Mouse (Mus musculus) adrenal gland, adult 8-10 months (tissue): ENCODE results near the gene Lce1f. TPM values are rescaled to one million over a fixed set of nuclear protein-coding genes. Genes with fewer than 3 reads are reported as not detected.
"Not testable (repeated sequence)": the region's sequence is repeated elsewhere in the genome, so short reads cannot be mapped to it uniquely, and the experiment has no call there.

Experiments
- DNase-seq: peaks from one replicate; pipeline ENCODE4 v3.0.0; 2022
- total RNA-seq, 4 experiments: library from RNA; stranded (reverse); gene quantifications; 2 replicates each; pipeline ENCODE4 v1.2.4; 2022

Gene Lce1f
- total RNA-seq = not detected

DNA sequence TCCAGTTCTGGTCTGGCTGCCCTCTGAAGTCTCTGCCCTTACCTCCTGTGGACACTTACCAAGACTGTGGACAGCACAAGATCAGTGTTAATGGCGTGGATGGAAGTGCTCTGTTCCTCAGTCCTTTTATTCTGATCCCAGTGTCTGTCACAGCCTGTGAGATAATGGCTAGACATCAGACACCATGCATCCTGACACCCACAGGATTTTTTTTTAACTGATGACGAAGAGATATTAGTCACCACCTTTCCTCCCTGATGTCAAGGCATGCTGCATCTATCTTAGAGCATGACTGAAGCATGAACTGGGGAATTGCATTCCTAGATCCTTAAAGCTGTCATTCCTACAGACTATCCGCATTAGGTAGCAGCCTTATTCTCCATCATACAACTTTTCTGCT, at the start of gene Lce1f:
Gene Lce1f (minus strand): TSS at position 101 of the 400 bp plus-strand sequence.
- DNase-seq = no peak

DNA sequence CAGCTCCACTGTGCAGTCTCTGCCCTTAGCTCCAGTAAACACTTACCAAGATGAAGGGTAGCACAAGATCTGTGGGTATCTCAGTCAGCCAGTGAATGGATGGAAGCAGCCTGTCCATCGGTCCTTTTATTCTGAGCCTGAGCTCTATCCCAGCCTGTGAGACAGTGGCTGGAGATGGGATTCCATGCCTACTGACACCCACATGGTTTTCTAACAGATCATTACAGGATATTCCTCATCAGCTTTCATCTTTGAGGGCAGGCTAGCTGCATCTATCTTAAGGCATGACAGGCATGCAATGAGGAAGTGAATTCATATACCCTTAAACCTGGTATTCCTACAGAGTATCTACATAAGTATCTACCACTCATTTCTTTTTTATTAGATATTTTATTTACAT, 44.8 kb upstream of the Lce1f start, which contains the start of gene Lce1h:
Gene Lce1h (minus strand): TSS at position 101 of the 400 bp plus-strand sequence.
- DNase-seq = no peak

DNA sequence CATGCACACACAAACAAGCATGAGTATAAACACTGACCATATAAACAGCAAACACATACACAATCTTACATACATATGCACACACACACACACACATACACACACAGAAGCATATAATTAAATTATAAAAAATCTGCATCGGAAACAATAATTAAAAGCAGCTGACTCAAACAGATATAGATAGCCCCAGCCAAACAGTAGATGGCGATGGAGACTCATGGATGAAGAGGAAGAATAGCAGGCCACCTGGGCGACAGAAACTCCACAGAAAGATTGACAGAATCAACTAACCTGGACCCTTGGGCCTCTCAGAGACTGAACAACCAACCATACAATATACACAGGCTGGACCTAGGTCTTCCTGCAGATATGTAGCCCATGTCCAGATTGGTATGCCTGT, 33.0 kb upstream of the Lce1f start:
- no peak for DNase-seq

DNA sequence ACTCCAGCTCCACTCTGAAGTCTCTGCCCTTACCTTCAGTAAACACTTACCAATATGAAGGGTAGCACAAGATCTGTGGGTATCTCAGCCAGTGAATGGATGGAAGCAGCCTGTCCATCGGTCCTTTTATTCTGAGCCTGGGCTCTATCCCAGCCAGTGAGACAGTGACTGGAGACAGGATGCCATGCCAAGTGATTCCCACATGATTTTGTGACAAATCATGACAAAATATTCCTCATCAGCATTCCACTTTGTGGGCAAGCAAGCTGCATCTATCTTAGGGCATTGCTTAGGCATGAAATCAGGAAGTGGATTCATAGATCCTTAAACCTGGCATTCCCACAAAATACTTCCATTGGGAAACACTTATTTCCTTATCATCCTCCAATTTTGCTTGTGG, 32.1 kb upstream of the Lce1f start, which contains the start of gene Lce1g:
Gene Lce1g (minus strand): TSS at position 101 of the 400 bp plus-strand sequence.
- DNase-seq = no peak

DNA sequence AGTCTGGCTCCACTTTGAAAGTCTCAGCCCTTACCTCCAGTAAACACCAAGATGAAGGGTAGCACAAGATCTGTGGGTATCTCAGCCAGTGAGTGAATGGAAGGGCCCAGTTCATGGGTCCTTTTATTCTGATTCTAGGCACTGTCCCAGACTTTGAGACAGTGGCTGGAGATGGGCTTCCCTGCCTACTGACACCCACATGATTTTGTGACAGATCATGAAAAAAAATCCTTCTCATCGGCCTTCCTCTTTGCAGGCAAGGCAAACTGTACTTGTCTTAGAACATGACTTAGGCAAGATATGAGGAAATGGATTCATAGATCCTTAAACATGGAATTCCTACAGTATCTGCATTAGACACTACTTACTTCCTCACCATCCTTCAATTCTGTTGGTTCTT, 18.8 kb upstream of the Lce1f start, which contains the start of gene Gm38119:
Gene Gm38119 (minus strand): TSS at position 101 of the 400 bp plus-strand sequence.
- DNase-seq = no peak

DNA sequence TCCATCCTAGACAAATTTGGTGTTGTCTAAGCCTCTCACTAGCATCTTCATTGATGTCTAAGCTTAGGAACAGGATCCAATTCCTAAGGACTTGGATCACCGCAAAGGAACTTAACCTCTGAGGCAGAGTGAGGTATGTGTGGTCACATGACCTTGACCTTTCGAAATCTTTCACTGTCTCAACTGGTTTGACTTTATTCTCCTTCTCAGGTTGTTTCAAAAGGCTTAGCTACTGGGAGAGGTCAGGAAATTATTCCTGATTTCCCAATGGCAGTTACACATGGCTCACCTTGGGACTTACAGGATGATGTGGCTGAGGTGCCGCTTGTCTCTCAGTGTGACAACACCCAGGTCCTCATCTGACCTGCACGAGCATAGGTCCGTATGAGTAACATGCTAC, 2.5 kb upstream of the Lce1f start:
- DNase-seq = no peak

DNA sequence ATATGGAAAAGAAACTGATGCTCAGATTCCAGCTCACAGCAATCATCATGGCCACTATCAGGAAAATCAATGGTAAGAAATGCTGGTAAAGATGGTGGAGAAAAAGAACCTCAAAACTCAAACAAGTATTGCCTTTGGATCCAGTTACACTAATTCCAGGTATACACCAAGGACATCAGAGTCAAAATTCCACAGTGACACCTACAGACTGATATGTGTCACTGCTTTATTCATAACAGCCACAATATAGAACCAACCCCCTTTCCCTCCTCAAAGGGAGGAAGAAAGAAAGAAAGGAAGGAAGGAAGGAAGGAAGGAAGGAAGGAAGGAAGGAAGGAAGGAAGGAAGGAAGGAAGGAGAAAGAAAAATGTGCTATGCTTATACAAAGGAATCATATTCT, 5.0 kb downstream of the Lce1f start:
- no peak for DNase-seq

DNA sequence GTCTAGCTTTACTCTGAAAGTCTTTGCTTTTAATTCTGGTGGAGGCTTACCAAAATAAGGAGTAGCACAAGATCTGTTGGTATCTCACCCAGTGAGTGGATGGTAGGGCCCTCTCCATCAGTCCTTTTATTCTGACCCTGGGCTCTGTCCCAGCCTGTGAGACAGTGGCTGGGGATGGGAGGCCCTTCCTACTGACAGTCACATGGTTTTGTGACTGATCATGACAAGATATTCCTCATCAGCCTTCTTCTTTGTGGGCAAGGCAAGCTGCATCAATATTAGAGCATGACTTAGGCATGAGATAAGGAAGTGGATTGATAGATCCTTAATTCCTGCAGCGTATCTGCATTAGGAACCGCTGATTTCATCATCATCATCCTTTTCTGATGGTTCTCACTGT, 11.2 kb downstream of the Lce1f start, which contains the start of gene Lce1e:
Gene Lce1e (minus strand): TSS at position 101 of the 400 bp plus-strand sequence.
- no peak for DNase-seq

DNA sequence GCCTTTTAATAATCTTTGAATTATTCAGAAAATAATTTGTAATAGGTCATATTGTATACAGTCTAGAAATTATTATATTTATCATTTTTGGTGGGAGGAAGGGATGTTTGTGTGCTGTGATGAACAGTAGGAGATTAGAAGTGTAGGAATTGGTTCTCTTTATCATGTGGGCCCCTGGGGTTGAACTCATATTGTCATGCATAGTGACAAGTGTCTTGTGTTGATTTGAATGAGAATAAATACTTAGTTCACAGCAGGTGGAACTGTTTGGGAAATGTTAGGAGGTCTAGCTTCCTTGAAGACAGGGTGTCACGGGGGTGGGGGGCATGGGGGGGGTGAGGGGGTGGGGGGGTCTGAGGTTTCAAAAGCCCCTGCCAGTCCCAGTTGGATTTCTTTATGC, 25.5 kb downstream of the Lce1f start:
- DNase-seq = no peak

DNA sequence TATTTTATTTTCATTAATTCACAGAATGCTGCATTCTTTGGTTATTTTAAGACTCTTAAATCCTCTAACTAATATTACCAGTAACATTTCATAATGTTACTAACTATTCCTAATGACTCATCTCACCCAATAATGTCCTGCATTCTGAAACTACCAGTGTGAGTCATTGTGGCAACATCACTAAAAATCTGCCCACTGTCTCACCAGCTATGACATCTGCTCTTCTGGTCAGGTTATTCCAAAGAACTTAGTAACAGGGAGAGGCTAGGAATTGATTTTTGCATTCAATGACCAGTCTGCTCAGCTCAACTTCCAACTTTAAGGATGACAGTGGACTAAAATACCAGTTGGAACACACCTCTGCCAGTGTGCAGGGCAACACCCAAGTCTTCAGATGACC, 28.5 kb downstream of the Lce1f start:
- DNase-seq = no peak

DNA sequence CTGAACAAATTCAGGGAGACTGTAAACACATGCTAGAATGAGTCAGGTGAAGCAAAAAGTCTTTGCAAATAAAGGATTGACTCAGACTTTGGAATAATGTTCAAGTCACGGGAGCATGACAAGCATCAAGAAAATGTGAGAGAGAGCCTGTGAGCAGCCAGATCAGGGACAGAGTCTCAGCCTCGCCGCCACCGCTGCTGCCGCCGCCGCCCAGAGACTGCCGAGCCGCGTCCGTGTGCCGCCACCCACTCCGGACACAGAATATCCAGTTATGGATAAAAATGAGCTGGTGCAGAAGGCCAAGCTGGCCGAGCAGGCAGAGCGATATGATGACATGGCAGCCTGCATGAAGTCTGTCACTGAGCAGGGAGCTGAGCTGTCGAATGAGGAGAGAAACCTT, 31.0 kb downstream of the Lce1f start:
- not testable (repeated sequence) for DNase-seq

DNA sequence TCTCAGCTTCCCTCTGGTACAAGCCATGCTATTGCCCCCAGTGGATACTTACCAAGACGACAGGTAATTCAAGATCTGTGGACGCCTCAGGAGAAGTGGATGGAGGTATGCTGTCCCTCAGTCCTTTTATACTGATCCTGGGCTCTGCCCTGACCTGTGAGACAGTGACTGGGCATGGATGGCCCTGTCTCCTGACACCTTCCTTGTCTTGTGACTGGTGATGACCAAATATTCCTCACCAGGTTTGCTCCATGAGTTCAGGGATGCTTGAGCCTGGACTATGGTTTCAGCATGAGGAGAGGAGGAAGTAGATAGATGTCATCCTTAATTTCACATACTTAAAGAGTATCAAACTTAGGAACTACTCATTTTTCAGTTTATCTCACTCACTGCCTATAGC, 33.0 kb downstream of the Lce1f start, which contains the start of gene Lce1d:
Gene Lce1d (minus strand): TSS at position 101 of the 400 bp plus-strand sequence.
- DNase-seq = no peak

DNA sequence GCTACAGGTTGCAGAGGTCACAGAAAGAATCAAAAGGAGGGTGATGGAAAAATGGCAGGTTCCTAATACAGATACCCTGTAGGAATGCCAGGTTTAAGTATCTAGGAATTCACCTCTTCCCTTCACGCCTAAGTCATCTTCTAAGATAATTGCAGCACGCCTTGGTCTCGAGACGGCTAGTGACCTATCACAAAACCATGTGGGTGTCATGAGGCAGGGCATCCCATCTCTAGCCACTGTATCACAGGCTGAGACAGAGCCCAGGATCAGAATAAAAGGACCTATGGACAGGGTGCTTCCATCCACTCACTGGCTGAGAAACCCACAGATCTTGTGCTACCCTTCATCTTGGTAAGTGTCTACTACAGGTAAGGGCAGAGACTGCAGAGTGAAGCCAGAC, 41.2 kb downstream of the Lce1f start, which contains the start of gene Lce1c:
Gene Lce1c (plus strand): TSS at position 301 of the 400 bp plus-strand sequence.
- DNase-seq = no peak

DNA sequence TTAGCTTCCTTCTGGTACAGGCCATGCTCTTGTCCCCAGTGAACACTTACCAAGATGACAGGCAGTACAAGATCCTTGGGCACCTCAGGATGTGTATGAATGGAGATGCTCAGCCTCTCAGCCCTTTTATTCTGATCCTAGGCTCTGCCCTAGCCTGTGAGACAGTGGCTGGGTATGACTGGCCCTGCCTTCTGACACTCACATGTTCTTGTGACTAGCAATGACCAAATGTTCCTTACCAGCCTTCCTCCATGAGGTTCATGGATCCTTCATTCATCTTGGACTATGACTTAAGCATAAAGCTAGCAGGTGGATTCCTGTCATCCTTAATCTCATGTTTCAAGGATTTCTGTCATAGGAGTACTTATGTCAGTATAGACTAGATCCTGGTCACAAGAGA, 49.9 kb downstream of the Lce1f start, which contains the start of gene Lce1a2:
Gene Lce1a2 (minus strand): TSS at position 101 of the 400 bp plus-strand sequence.
- no peak for DNase-seq

Other genes with a start within 250 kb of the Lce1f start
- gene Sprr1a, start 234.5 kb downstream of the Lce1f start, total RNA-seq = not detected
- gene Sprr4, start 219.9 kb downstream of the Lce1f start, total RNA-seq = not detected
- not detected for gene 2310046K23Rik, start 185.8 kb downstream of the Lce1f start, total RNA-seq
- not detected for gene Ivl, start 146.6 kb downstream of the Lce1f start, total RNA-seq
- not detected for gene Smcp, start 131.4 kb downstream of the Lce1f start, total RNA-seq
- gene 2210017I01Rik, start 112.9 kb downstream of the Lce1f start, total RNA-seq = not detected
- gene Lce6a, start 98.7 kb downstream of the Lce1f start, total RNA-seq = not detected
- gene Lce1a1, start 72.0 kb downstream of the Lce1f start, total RNA-seq = not detected
- not detected for gene Lce1b, start 63.4 kb downstream of the Lce1f start, total RNA-seq
- gene Lce1a2, start 50.0 kb downstream of the Lce1f start, total RNA-seq = not detected
- not detected for gene Lce1c, start 41.1 kb downstream of the Lce1f start, total RNA-seq
- gene Lce1d, start 33.1 kb downstream of the Lce1f start, total RNA-seq = not detected
- not detected for gene Lce1e, start 11.3 kb downstream of the Lce1f start, total RNA-seq
- not detected for gene Gm38119, start 18.7 kb upstream of the Lce1f start, total RNA-seq
- gene Lce1g, start 32.0 kb upstream of the Lce1f start, total RNA-seq = not detected
- gene Lce1h, start 44.7 kb upstream of the Lce1f start, total RNA-seq = not detected
- not detected for gene Lce1i, start 58.5 kb upstream of the Lce1f start, total RNA-seq
- gene Lce1j, start 70.2 kb upstream of the Lce1f start, total RNA-seq = not detected
- not detected for gene Lce1k, start 87.5 kb upstream of the Lce1f start, total RNA-seq
- not detected for gene Kprp, start 106.9 kb upstream of the Lce1f start, total RNA-seq
- gene Lce1l, start 130.9 kb upstream of the Lce1f start, total RNA-seq = not detected
- gene 2310050C09Rik, start 149.9 kb upstream of the Lce1f start, total RNA-seq = not detected
- not detected for gene Lce3a, start 205.9 kb upstream of the Lce1f start, total RNA-seq
- gene Lce3b, start 212.6 kb upstream of the Lce1f start, total RNA-seq = not detected
- gene Lce3c, start 224.1 kb upstream of the Lce1f start, total RNA-seq = not detected
- not detected for gene Lce3d, start 237.0 kb upstream of the Lce1f start, total RNA-seq
- not detected for gene Lce3e, start 246.7 kb upstream of the Lce1f start, total RNA-seq